Mouse (Mus musculus): ENCODE results near the gene Abhd16a. TPM values are rescaled to one million over a fixed set of nuclear protein-coding genes. Genes with fewer than 3 reads are reported as not detected.

Abhd16a gene
- polyA plus RNA-seq, 1 experiment from 2014 or later = 33.9 TPM

DNA sequence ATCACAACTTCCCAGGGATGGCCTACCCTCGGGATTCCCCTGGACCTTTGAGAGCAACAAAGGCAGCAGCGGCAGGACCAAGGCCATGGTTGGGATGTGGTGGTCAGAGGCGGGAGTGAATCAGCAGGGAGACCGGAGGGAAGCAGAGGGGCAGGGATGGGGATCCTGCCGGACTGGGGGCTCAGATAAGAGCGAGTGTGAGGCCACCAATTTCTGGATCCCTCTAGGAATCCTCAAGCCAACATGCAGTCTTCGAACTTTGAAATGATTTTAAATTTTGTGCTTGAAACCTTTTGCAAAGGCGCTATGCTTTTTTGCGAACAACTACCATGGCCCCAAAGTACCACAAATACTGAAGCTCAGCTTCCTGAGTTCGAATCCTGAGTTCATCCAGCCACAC is 23.0 kb upstream of the Abhd16a start, which contains the start of gene Mpig6b:
Gene Mpig6b (minus strand): TSS at position 101 of the 400 bp plus-strand sequence.
- H3K27ac ChIP-seq = no peak within 1 kb of the TSS
- WGBS (ENCODE audit: missing documents) = 82% methylated on average over 8 of the region's 10 CpGs
- H3K79me2 ChIP-seq (ENCODE audit: inconsistent target) = no peaks in the 10 kb centered on the region
- H3K4me3 ChIP-seq (ENCODE audit: inconsistent target) = peak within 1 kb of the TSS; percentile 10; the same call in 1 of the 2 replicates
- H3K36me3 ChIP-seq (ENCODE audit: inconsistent target) = no peaks in the 10 kb centered on the region

DNA sequence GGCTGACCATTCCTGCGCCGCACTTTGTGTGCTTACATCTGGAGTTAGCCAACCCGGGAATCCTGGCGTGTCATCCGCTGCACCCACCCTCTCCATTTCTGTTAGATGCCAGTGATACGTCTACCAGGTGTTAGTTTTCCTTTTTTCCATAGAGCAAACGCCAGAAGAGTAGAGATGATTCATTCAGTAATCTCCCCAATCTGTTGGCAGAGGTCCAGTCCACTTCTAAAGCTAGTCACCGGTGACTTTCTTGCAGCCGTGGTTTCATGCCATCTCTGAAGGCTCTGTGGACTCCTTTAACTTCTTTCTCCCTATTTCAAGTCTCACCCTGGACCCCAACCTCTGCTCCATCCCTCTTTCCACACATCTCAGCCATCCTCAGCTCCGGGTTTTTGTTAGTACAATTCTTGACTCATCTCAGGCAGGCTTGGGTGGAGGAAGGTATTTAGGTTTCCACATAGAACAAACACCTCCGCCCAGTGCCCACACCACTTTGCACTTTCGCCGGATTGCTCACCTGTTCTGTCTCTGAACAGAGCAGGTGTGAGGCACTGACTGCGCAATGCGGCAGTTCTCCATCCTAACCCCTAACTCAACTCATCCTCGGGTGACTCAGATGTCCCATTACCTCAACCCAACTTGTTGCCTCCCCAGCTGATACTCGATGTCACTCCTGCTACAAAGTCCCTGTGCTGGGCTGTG is 20.7 kb upstream of the Abhd16a start:
- no peak overlapping the region for H3K4me3 ChIP-seq (ENCODE audit: inconsistent target)
- H3K27ac ChIP-seq = no peak overlapping the region
- 74% methylated on average over 17 of the region's 17 CpGs for WGBS (ENCODE audit: missing documents)
- H3K36me3 ChIP-seq (ENCODE audit: inconsistent target) = no peaks in the 10 kb centered on the region
- no peaks in the 10 kb centered on the region for H3K79me2 ChIP-seq (ENCODE audit: inconsistent target)

DNA sequence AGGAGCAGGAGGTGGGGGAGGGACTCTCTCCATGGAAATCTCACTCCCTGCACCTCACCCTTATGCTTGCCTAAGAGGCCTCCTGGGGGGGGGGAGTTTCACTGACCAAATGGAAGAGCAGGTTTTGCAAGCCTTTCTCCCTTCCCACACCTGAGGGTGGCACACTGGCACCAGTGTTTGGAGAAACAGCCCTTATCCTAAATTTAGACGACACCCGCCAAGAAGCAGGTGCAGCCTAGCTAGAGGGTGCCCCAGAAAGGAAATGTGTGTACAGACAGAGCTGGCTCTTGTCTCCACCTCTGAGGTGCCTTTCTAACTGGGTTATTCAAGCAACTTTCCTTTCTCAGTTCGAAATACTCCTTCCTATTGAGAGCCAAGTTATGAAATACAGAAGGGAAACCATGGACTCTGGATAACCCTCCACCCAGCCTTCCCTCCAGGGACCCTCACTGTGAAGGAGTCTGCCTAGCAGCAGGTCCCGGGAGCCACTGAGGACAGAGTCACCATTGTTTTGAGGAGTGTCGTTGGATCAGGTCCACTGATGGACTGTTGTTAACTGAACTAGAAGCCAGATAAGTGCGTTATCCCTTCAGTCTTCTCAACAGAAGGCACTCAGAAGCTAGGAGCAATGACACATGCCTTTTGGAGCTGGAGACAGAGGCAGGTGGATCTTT is 18.4 kb upstream of the Abhd16a start:
- WGBS (ENCODE audit: missing documents) = 57% methylated on average over 5 of the region's 6 CpGs
- Histone ChIP-seq H3K79me2 (ENCODE audit: inconsistent target) (no peaks in the 10 kb centered on the region), H3K27ac (no peak overlapping the region), H3K4me3 (ENCODE audit: inconsistent target) (no peak overlapping the region), H3K36me3 (ENCODE audit: inconsistent target) (no peaks in the 10 kb centered on the region)

DNA sequence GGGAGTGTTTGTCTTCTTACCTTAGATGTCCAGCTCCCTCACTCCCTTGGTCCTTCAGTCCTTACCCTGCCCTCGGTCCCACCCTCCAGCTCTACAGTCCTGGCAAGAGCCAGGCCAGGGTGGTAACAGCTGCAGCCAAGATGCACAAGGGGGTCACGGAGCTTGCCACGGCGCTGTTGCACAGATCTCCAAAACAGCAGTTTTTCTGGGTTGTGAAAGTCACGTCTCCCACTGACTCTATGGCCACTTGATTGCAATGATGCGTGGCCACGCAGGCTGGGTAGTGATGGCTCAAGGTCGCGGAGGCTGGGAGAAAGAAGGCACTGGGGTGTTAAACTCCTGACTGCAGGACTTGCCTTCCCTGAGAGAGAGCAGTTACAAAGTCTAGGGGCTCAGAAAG is 17.6 kb upstream of the Abhd16a start:
- no peaks in the 10 kb centered on the region for H3K36me3 ChIP-seq (ENCODE audit: inconsistent target)
- WGBS (ENCODE audit: missing documents) = 85% methylated on average over 8 of the region's 9 CpGs
- H3K79me2 ChIP-seq (ENCODE audit: inconsistent target) = no peaks in the 10 kb centered on the region
- H3K4me3 ChIP-seq (ENCODE audit: inconsistent target) = no peak overlapping the region
- no peak overlapping the region for H3K27ac ChIP-seq

DNA sequence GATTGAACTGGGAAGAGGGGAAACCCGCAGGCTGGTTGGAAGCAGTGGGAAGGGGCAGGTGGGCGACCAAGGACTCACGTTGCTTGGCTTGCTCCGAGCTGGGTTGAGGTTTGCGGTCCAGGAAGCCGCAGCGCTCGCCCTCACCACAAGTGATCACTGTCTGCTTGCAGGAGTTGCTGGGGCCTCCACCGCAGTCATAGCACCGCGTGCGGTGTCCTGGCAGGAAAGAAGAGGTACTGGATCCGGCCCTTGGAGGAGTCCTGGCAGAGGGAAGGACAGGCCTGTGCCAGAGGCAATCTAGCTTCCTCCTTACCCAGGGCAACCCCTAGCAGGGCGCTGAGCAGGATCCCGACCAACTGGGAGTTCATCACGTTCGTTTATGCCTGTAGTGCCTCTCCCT is 15.0 kb upstream of the Abhd16a start:
- no peak overlapping the region for H3K4me3 ChIP-seq (ENCODE audit: inconsistent target)
- no peak overlapping the region for H3K27ac ChIP-seq
- no peaks in the 10 kb centered on the region for H3K36me3 ChIP-seq (ENCODE audit: inconsistent target)
- WGBS (ENCODE audit: missing documents) = 18% methylated on average over 17 of the region's 17 CpGs
- no peaks in the 10 kb centered on the region for H3K79me2 ChIP-seq (ENCODE audit: inconsistent target)

DNA sequence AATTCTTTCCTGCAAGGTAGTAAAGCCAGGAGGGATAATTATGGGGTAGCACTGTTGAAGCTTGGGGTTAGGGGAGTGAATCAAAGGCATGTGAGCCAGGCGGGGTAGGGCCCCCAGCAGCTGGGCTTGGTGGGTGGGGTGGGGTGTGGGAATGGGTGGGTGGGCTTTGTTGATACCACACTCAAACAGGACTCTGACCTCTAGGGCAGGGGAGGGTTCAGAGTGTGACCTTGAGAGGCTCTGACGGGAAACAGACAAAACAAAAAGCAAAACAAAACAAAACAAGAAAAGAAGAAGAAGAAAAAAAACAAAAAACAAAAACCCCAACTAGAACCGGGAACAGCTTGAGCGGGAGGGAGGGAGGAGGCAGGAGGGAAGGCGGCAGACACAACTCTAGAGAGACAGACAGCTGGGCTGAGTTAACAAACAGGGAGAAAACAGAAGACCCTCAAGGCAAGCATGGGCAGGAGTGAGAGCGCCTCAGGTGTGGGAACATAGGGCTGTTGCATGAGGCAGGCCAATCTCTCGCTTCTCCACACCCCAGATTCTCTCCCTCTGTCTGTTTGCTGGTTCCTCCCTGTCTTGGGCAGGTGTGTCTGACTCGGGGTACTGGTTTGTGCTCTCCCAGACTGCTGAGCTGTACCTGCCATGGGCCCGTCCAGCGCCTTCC is 12.4 kb upstream of the Abhd16a start, which contains the start of gene Ly6g6e:
Gene Ly6g6e (plus strand): TSS at position 396 of the 670 bp plus-strand sequence.
- peak within 1 kb of the TSS; percentile 19; the same call in 1 of the 2 replicates for H3K27ac ChIP-seq
- 68% methylated on average over 10 of the region's 10 CpGs for WGBS (ENCODE audit: missing documents)
- peak within 1 kb of the TSS; percentile 29 for H3K4me3 ChIP-seq (ENCODE audit: inconsistent target)
- no peaks in the 10 kb centered on the region for H3K36me3 ChIP-seq (ENCODE audit: inconsistent target)
- no peaks in the 10 kb centered on the region for H3K79me2 ChIP-seq (ENCODE audit: inconsistent target)

DNA sequence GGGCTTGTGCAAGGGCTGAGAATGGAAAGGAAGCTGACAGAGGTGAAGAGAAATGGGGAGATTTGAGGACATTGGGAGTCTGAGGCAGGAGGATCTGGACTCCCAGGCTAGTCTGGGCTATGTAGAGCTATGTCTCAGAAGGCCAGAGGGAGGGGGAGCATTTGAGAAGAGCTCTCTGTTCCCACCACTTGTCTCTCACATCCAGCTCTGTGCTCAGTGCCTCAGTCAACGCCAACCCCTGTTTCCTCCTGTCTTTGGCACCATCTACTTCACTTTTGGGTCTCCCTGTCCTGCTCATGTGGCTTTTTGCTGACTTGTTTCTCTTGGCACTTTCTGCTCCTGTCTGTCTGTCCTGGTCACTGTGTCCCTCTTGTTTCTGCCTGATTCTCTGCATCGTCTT is 11.8 kb upstream of the Abhd16a start:
- no peaks in the 10 kb centered on the region for H3K36me3 ChIP-seq (ENCODE audit: inconsistent target)
- no peaks in the 10 kb centered on the region for H3K79me2 ChIP-seq (ENCODE audit: inconsistent target)
- H3K27ac ChIP-seq = 0 out of 2 replicates have a peak overlapping the region, but pooled peaks have one; percentile 19
- WGBS (ENCODE audit: missing documents) = 28% methylated on average over 2 of the region's 2 CpGs
- peak overlapping the region; percentile 29 for H3K4me3 ChIP-seq (ENCODE audit: inconsistent target)

DNA sequence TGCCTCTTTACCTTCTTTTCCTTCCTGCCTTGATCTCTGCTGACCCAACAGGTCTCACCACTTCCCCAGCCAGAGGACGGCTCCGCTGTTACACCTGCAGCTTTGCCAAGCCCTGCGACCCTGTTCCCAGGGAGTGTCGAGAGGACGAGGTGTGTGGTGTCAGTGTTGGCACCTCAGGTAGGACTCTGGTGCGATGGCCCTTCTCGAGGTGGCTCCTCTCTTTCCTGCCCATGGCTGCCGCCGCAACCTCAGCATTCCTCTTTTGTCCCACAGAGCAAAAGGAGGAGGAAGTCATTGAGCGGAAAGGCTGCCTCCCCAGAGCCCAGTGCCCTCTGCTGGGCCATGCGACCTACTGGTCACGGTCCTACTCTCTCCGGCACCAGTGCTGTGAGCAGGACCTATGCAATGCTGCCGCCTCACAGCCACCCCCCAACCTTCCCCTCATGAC is 11.3 kb upstream of the Abhd16a start, which contains the start of gene Ly6g6d:
Gene Ly6g6d (minus strand): TSS at position 280 of the 448 bp plus-strand sequence.
- H3K4me3 ChIP-seq (ENCODE audit: inconsistent target) = peak within 1 kb of the TSS; percentile 29
- peak within 1 kb of the TSS; percentile 19; the same call in 1 of the 2 replicates for H3K27ac ChIP-seq
- no peaks in the 10 kb centered on the region for H3K79me2 ChIP-seq (ENCODE audit: inconsistent target)
- WGBS (ENCODE audit: missing documents) = 2% methylated on average over 14 of the region's 14 CpGs
- H3K36me3 ChIP-seq (ENCODE audit: inconsistent target) = no peaks in the 10 kb centered on the region

DNA sequence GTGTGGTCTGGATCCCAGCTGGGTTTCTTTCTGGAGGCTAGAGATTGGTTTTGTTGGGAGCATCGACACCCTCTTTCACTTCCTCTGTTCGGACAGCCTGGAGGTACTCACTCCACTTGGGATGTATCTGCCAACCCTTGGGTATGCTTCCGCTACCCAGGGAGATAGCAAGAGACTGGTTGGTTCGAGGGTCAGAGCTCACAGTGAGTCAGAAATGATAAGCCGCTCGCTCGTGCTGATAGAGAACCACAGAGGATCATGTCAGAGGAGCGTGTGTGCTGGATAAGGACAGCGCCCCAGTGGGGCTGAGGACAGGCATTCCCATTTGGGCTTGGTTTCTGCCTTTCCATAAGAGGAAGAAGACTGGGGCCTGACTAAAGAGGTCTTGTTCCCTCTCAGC is 9.3 kb upstream of the Abhd16a start:
- H3K27ac ChIP-seq = no peak overlapping the region
- 65% methylated on average over 9 of the region's 9 CpGs for WGBS (ENCODE audit: missing documents)
- H3K36me3 ChIP-seq (ENCODE audit: inconsistent target) = no peaks in the 10 kb centered on the region
- H3K4me3 ChIP-seq (ENCODE audit: inconsistent target) = no peak overlapping the region
- no peaks in the 10 kb centered on the region for H3K79me2 ChIP-seq (ENCODE audit: inconsistent target)

DNA sequence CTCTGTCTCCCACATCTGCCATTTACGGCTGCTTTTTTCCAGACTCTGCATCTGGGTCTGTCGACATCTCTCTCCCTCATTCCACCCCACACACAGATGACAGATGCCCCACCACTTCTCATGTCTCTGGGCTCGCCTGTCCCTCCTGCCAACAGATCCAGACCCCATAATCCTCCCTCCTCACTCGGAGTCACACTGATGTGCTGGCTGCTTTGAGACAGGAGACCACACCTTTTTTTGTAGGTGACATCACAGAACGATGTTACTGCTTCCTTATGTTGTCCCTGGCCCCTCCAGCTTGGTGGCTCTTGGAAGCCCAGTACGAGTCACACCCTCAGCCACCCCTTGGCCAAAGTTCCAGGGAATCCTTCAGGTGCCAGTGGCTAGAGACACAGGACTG is 8.8 kb upstream of the Abhd16a start:
- WGBS (ENCODE audit: missing documents) = 77% methylated on average over 5 of the region's 6 CpGs
- no peak overlapping the region for H3K4me3 ChIP-seq (ENCODE audit: inconsistent target)

DNA sequence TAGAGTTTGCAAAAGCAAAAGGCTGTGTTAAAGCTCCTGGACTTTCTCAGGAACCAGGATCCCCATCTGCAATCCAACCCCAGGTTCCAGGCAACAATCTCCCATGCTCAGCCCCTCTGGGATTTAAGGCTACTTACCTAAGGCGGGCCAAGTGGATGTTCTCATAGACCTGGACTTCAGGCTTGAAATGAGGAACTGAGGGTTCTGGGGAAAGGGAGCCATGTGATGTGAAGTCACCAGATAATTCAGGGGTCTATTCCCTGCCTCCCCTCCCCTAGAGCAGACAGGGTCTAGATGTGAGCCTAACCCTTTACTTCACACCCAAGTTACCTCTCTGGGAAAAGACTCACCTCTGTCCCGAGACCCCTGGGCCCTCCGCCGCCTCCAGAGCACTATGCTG is 8.4 kb upstream of the Abhd16a start:
- no peak overlapping the region for H3K4me3 ChIP-seq (ENCODE audit: inconsistent target)
- no peaks in the 10 kb centered on the region for H3K36me3 ChIP-seq (ENCODE audit: inconsistent target)
- 95% methylated on average over 4 of the region's 4 CpGs for WGBS (ENCODE audit: missing documents)
- H3K79me2 ChIP-seq (ENCODE audit: inconsistent target) = no peaks in the 10 kb centered on the region
- no peak overlapping the region for H3K27ac ChIP-seq

More for the DNA sequence above, 8.8 kb upstream of the Abhd16a start:
- no peak overlapping the region for H3K27ac ChIP-seq
- H3K36me3 ChIP-seq (ENCODE audit: inconsistent target) = no peaks in the 10 kb centered on the region
- no peaks in the 10 kb centered on the region for H3K79me2 ChIP-seq (ENCODE audit: inconsistent target)

DNA sequence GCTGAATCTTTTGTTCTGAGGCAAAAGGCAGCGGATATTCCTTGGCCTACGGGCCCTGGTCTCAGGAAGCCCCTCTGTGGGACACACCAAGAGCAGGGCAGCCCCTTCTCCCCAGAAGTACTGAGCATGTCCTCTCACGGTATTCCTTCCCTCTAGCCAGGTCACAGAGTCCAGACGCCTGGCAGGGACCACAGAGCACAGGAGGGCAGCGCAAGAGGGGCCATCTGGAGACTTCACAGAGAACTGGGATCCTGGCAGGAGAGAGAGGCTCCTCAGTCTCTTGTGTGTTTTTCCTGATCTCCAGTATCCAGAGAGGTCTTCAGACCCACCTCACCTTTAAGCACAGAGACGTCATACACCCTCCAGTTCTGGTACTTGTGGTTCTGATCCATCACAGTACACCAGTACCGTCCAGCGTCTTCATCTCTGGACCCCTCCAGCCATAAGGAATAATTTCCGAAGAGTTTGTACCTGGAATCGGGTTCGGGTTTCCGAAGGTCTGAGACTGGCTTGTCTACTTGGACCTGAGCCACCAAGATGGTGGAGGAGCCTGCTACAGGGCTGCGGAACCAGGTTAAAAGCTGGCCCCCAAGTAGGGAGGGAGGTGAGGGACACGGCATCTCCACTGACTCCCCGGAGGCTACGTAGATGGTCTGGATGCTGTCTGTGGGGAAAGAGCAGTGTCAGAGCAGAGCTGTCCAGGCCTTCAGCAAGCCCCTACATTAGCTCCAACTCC is 6.1 kb upstream of the Abhd16a start:
- H3K27ac ChIP-seq = no peak overlapping the region
- H3K4me3 ChIP-seq (ENCODE audit: inconsistent target) = no peak overlapping the region
- 94% methylated on average over 16 of the region's 16 CpGs for WGBS (ENCODE audit: missing documents)
- no peaks in the 10 kb centered on the region for H3K36me3 ChIP-seq (ENCODE audit: inconsistent target)
- no peaks in the 10 kb centered on the region for H3K79me2 ChIP-seq (ENCODE audit: inconsistent target)

DNA sequence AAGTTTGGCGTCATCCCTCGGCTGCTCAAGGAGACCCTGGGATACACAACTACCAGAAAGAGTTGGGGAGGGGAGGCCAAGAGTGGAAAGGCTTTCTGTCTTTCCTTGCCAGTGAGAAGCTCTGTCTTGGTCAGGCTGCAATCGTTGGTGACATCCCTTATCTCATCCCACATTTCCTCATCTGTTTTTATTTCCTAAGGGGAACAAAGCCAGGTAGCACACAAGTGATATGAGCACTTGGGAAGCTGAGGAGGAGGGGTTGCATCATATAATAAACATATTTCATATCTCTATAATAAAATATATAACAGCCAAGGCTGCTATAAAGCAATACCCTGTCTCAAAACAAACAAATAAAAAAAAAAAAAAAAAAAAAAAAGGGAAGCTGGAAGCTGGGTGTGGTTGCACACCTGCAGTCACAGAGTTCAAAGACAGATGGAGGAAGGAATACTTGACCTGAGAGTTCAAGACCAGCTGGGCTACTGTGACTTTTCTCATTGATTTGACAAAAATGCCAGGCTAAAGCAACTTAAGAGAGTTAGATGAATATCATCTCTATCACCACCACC is 5.0 kb upstream of the Abhd16a start:
- H3K36me3 ChIP-seq (ENCODE audit: inconsistent target) = no peaks in the 10 kb centered on the region
- no peak overlapping the region for H3K27ac ChIP-seq
- H3K4me3 ChIP-seq (ENCODE audit: inconsistent target) = no peak overlapping the region
- no peaks in the 10 kb centered on the region for H3K79me2 ChIP-seq (ENCODE audit: inconsistent target)
- WGBS (ENCODE audit: missing documents) = 63% methylated on average over 3 of the region's 3 CpGs
